Mouse (Mus musculus): Measurements from ENCODE around the gene Stx17. TPM values are rescaled to one million over a fixed set of nuclear protein-coding genes. Genes with fewer than 3 reads are reported as not detected.
A peak's percentile ranks its signal among the peaks of the same experiment; 100 is the strongest.

The Stx17 gene
- polyA plus RNA-seq, 2 experiments = 6.4 to 15.3 TPM

GRCm38 (mm10) chr4:48149492-48149891 lies 24.8 kb downstream of the Stx17 start:
- DNase-seq (ENCODE audit: low read depth in 3 of 3, low spot score in 3 of 3) (peak in 1 of 3 experiments; percentile 5), ATAC-seq (ENCODE audit: insufficient read depth) (peak; percentile 65; the same call in 1 of the 2 replicates)
- H3K4me2 ChIP-seq (ENCODE audit: low read depth) = no peak overlapping the region
- H3K9me3 ChIP-seq (ENCODE audit: control insufficient read depth, low read length) = no peaks in the 10 kb centered on the region
- H3K4me3 ChIP-seq (ENCODE audit: insufficient read depth in 1 of 2, low read depth in 2 of 2, low read length in 2 of 2) = no peak overlapping the region
- no peaks in the 10 kb centered on the region for H3K27me3 ChIP-seq (ENCODE audit: control insufficient read depth, insufficient read depth, low read length)
- no peaks in the 10 kb centered on the region for H3K36me3 ChIP-seq (replicated peaks; ENCODE audit: control insufficient read depth, insufficient read depth, low read depth)
- no peak overlapping the region for H3K27ac ChIP-seq
- H3K9ac ChIP-seq (replicated peaks) = no peak overlapping the region
- WGBS (ENCODE audit: insufficient replicate concordance) = 34% methylated on average over 2 of the region's 2 CpGs
- TF ChIP-seq EP300 (IDR thresholded peaks at IDR 0.05; ENCODE audit: low read depth) (peak; percentile 60; the same call in 1 of the 2 replicates), CTCF (IDR thresholded peaks at IDR 0.05; ENCODE audit: low read depth) (no peak)
- H3K4me1 ChIP-seq (replicated peaks; ENCODE audit: control insufficient read depth in 2 of 2, insufficient read depth in 2 of 2, low read length in 1 of 2) = peaks cover 0 to 12% of the 10 kb centered on the region in 2 experiments; a peak in 3 of 4 replicates

DNA sequence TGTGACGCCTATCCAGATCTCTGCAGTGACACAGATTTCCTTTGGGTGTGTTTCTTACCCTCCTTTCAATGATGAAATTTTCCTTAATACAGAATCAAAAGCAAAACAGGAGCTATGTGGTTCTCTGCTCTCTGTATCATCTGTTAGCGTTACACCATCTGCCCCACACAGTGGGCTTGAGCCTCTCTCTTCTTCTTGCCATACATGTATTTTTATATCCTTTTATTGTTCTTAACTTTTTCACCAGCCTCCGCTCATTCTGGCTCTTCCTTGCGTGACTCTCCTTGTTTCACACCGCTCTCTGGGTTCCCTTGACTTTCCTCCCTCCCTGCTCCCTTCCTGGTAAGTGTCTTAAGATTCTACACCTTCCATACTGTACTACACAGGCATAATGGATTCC lies 28.5 kb downstream of the Stx17 start:
- Histone ChIP-seq H3K27ac (no peak overlapping the region), H3K4me3 (ENCODE audit: insufficient read depth in 1 of 2, low read depth in 2 of 2, low read length in 2 of 2) (no peak overlapping the region), H3K4me1 (replicated peaks; ENCODE audit: control insufficient read depth in 2 of 2, insufficient read depth in 2 of 2, low read length in 1 of 2) (peaks cover 5 to 19% of the 10 kb centered on the region in 2 experiments), H3K9ac (replicated peaks) (no peak overlapping the region), H3K27me3 (ENCODE audit: control insufficient read depth, insufficient read depth, low read length) (no peaks in the 10 kb centered on the region), H3K4me2 (ENCODE audit: low read depth) (no peak overlapping the region), H3K36me3 (replicated peaks; ENCODE audit: control insufficient read depth, insufficient read depth, low read depth) (no peaks in the 10 kb centered on the region), H3K9me3 (ENCODE audit: control insufficient read depth, low read length) (no peaks in the 10 kb centered on the region)
- WGBS (ENCODE audit: insufficient replicate concordance) = 86% methylated on average over 5 of the region's 5 CpGs
- DNase-seq (ENCODE audit: low read depth in 3 of 3, low spot score in 3 of 3) (no peak), ATAC-seq (ENCODE audit: insufficient read depth) (no peak)
- TF ChIP-seq CTCF (IDR thresholded peaks at IDR 0.05; ENCODE audit: low read depth) (no peak), EP300 (IDR thresholded peaks at IDR 0.05; ENCODE audit: low read depth) (no peak)

- DNase-seq (ENCODE audit: low read depth in 3 of 3, low spot score in 3 of 3) = peak; percentile 40 to 45 (median 41)
- no peaks in the 10 kb centered on the region for H3K9me3 ChIP-seq (ENCODE audit: control insufficient read depth, low read length)
- no peak overlapping the region for H3K9ac ChIP-seq (replicated peaks)
- peak; percentile 91 for ATAC-seq (ENCODE audit: insufficient read depth)
- 73% methylated on average over 1 of the region's 1 CpGs for WGBS (ENCODE audit: insufficient replicate concordance)
- peaks cover 4% of the 10 kb centered on the region; the same call in 1 of the 2 replicates for H3K36me3 ChIP-seq (replicated peaks; ENCODE audit: control insufficient read depth, insufficient read depth, low read depth)
- TF ChIP-seq EP300 (IDR thresholded peaks at IDR 0.05; ENCODE audit: low read depth) (no peak), CTCF (IDR thresholded peaks at IDR 0.05; ENCODE audit: low read depth) (no peak)
- H3K4me3 ChIP-seq (ENCODE audit: insufficient read depth in 1 of 2, low read depth in 2 of 2, low read length in 2 of 2) = no peak overlapping the region
- H3K4me1 ChIP-seq (replicated peaks; ENCODE audit: control insufficient read depth in 2 of 2, insufficient read depth in 2 of 2, low read length in 1 of 2) = peaks cover 13 to 18% of the 10 kb centered on the region in 2 experiments
- H3K4me2 ChIP-seq (ENCODE audit: low read depth) = no peak overlapping the region
- H3K27me3 ChIP-seq (ENCODE audit: control insufficient read depth, insufficient read depth, low read length) = no peaks in the 10 kb centered on the region
- no peak overlapping the region for H3K27ac ChIP-seq
These were observed 31.1 kb downstream of the Stx17 start for GRCm38 (mm10) chr4:48155864-48156263.

DNA sequence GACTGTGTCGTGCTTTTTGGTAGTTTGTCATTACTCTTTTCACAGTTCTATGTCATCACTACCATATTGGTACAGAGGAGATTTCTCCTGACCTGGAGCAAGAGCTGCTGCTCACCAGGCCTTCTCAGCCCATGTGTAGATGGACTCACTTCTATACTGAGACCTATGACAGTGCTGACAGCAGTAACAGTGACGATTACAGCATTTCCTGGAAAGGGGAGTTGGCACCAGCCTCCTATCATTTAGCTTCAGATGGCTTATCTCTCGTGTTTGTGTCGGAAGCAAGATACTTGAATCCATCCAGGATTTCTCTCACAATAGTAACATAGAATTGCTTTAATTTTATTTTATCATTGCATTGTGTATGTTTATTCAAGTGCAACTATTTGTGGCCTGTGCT lies 35.7 kb downstream of the Stx17 start:
- Histone ChIP-seq H3K9ac (replicated peaks) (no peak overlapping the region), H3K9me3 (ENCODE audit: control insufficient read depth, low read length) (no peaks in the 10 kb centered on the region), H3K36me3 (replicated peaks; ENCODE audit: control insufficient read depth, insufficient read depth, low read depth) (peaks cover 4% of the 10 kb centered on the region; the same call in 1 of the 2 replicates), H3K27me3 (ENCODE audit: control insufficient read depth, insufficient read depth, low read length) (no peaks in the 10 kb centered on the region), H3K4me1 (replicated peaks; ENCODE audit: control insufficient read depth in 2 of 2, insufficient read depth in 2 of 2, low read length in 1 of 2) (peaks cover 13 to 18% of the 10 kb centered on the region in 2 experiments), H3K4me3 (ENCODE audit: insufficient read depth in 1 of 2, low read depth in 2 of 2, low read length in 2 of 2) (no peak overlapping the region), H3K27ac (no peak overlapping the region), H3K4me2 (ENCODE audit: low read depth) (no peak overlapping the region)
- peak; percentile 26 to 40 (median 36) for DNase-seq (ENCODE audit: low read depth in 3 of 3, low spot score in 3 of 3)
- peak; percentile 52; the same call in 1 of the 2 replicates for TF ChIP-seq EP300 (IDR thresholded peaks at IDR 0.05; ENCODE audit: low read depth)
- no peak for TF ChIP-seq CTCF (IDR thresholded peaks at IDR 0.05; ENCODE audit: low read depth)
- ATAC-seq (ENCODE audit: insufficient read depth) = peak; percentile 67; the same call in 1 of the 2 replicates
- 35% methylated on average over 4 of the region's 4 CpGs for WGBS (ENCODE audit: insufficient replicate concordance)

- H3K4me3 ChIP-seq (ENCODE audit: insufficient read depth in 1 of 2, low read depth in 2 of 2, low read length in 2 of 2) = no peak overlapping the region
- DNase-seq (ENCODE audit: low read depth in 3 of 3, low spot score in 3 of 3) = no peak
- H3K9me3 ChIP-seq (ENCODE audit: control insufficient read depth, low read length) = no peaks in the 10 kb centered on the region
- no peak for ATAC-seq (ENCODE audit: insufficient read depth)
- 83% methylated on average over 5 of the region's 5 CpGs for WGBS (ENCODE audit: insufficient replicate concordance)
- H3K36me3 ChIP-seq (replicated peaks; ENCODE audit: control insufficient read depth, insufficient read depth, low read depth) = peaks cover 8% of the 10 kb centered on the region
- H3K27ac ChIP-seq = no peak overlapping the region
- no peak overlapping the region for H3K4me2 ChIP-seq (ENCODE audit: low read depth)
- TF ChIP-seq EP300 (IDR thresholded peaks at IDR 0.05; ENCODE audit: low read depth) (no peak), CTCF (IDR thresholded peaks at IDR 0.05; ENCODE audit: low read depth) (no peak)
- peaks cover 8 to 9% of the 10 kb centered on the region in 2 experiments for H3K4me1 ChIP-seq (replicated peaks; ENCODE audit: control insufficient read depth in 2 of 2, insufficient read depth in 2 of 2, low read length in 1 of 2)
- H3K27me3 ChIP-seq (ENCODE audit: control insufficient read depth, insufficient read depth, low read length) = no peaks in the 10 kb centered on the region
- no peak overlapping the region for H3K9ac ChIP-seq (replicated peaks)
These were observed 39.1 kb downstream of the Stx17 start for GRCm38 (mm10) chr4:48163851-48164250.

All from liver, embryonic 14.5 days (tissue).